Mouse (Mus musculus) spleen, adult 2 months (tissue): ENCODE data around the gene Etv4. TPM values are rescaled to one million over a fixed set of nuclear protein-coding genes. Genes with fewer than 3 reads are reported as not detected.

Source experiments
- DNase-seq, 2 experiments: peaks; one replicate each; pipeline versions ENCODE4 v3.0.0 to v3.0.0-alpha.2; 2012 to 2021; ENCODE audit warnings: low spot score in 2 of 2, low read depth in 1 of 2
- H3K27ac ChIP-seq: fragments of 200-500 bp; 2 replicates; pipeline ENCODE4 v1.5.1; 2012; ENCODE audit warnings: low read length, inconsistent platforms; ENCODE audit not compliant: insufficient read depth
- H3K27me3 ChIP-seq: fragments of 200-500 bp; 2 replicates; pipeline ENCODE4 v1.6.1; 2012; ENCODE audit warnings: mild to moderate bottlenecking, moderate library complexity, low read length, inconsistent platforms; ENCODE audit not compliant: control insufficient read depth, insufficient read depth
- H3K36me3 ChIP-seq: fragments of 200-500 bp; 2 replicates; pipeline ENCODE4 v1.6.1; 2012; ENCODE audit warnings: mild to moderate bottlenecking, low read length, inconsistent platforms; ENCODE audit not compliant: control insufficient read depth, insufficient read depth
- H3K4me1 ChIP-seq: fragments of 200-500 bp; 2 replicates; pipeline ENCODE4 v1.6.1; 2011; ENCODE audit warnings: inconsistent platforms; ENCODE audit not compliant: control insufficient read depth, insufficient read depth, insufficient read length
- H3K4me3 ChIP-seq: fragments of 200-500 bp; 2 replicates; pipeline ENCODE4 v1.5.1; 2011; ENCODE audit warnings: mild to moderate bottlenecking, inconsistent platforms; ENCODE audit not compliant: insufficient read depth, insufficient read length; ENCODE audit errors: extremely low read depth
- CTCF ChIP-seq: fragments of 200-500 bp; IDR thresholded peaks from 2 replicates; pipeline ENCODE4 v1.5.1; 2011; ENCODE audit warnings: mild to moderate bottlenecking, inconsistent platforms; ENCODE audit not compliant: insufficient read depth, insufficient read length, insufficient replicate concordance; ENCODE audit errors: extremely low read depth
- POLR2A ChIP-seq: fragments of 200-500 bp; IDR thresholded peaks from 2 replicates; pipeline ENCODE4 v1.6.1; 2011; ENCODE audit warnings: low read depth, low read length, inconsistent platforms
- WGBS: fragments of 180-500 bp; shearing (Covaris S2); methylation state at CpG from one replicate; pipeline ENCODE4 v1.1.7; 2018; 5-methylcytosine and 5-hydroxymethylcytosine counted together
- polyA plus RNA-seq: library from polyadenylated mRNA; depleted of rRNA; stranded (reverse); fragments of >200 nt; gene quantifications from 2 replicates; pipeline ENCODE4 v1.2.3, GENCODE M21; 2012

Etv4 gene
- polyA plus RNA-seq, 1 experiment = 0.34 TPM

DNA sequence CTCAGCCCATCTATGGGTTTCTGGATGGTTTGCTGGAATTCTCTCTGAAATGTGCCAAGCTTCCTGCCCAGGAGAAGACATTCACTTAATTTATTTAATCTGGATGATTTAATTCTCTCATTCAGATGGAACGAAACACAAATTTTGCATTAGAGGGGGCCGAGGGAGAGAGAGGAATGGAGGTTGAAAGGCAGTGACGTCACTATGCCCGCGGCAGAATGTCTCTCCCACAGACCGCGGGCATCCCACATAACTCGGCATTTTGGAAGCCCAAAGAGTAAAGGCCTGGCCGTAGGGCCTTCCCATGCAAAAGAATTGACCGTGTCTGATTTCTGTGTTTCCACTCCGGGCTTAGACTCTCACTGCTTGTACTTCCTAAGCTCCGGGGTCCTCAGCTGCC, 21.6 kb upstream of the Etv4 start:
- no peaks in the 10 kb centered on the region for H3K4me1 ChIP-seq
- no peaks in the 10 kb centered on the region for H3K36me3 ChIP-seq
- H3K4me3 ChIP-seq = no peak overlapping the region
- no peak for DNase-seq
- H3K27ac ChIP-seq = no peak overlapping the region
- 0 out of 2 replicates have a peak, but pooled peaks cover 2% of the 10 kb centered on the region for H3K27me3 ChIP-seq
- no peak for TF ChIP-seq CTCF
- no peak for TF ChIP-seq POLR2A
- WGBS = 69% methylated on average over 12 of the region's 12 CpGs

DNA sequence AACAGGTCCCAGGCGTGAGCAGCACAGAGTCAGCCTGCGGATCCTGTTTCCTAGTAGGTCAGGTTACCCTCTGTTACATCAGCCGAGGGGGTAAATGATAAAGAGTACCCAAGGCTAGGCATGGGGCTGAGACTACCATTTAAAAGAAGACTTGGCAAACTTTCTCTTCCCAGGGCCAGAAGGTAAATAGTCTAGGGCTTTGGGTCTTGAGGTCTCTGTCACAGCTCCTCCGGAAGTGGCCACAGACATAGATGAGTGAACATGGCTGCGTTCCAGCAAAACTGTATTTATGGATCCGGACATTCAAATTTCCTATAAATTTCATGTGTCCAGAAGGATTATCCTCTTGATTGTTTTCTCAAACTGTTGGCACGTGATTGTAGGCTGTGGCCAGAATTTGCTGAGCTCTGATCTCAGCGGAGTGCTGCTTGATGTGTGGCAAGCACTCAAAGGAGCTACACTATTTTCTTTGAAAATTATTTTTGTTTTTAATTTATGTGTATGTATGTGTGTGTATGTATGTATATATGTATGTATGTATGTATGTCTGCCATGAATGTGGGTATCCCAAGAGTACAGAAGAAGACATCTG, 20.0 kb upstream of the Etv4 start:
- H3K4me3 ChIP-seq = no peak overlapping the region
- H3K27ac ChIP-seq = no peak overlapping the region
- TF ChIP-seq CTCF (no peak), POLR2A (no peak)
- no peaks in the 10 kb centered on the region for H3K36me3 ChIP-seq
- WGBS = 87% methylated on average over 8 of the region's 8 CpGs
- no peak for DNase-seq
- 0 out of 2 replicates have a peak, but pooled peaks cover 2% of the 10 kb centered on the region for H3K27me3 ChIP-seq
- no peaks in the 10 kb centered on the region for H3K4me1 ChIP-seq

DNA sequence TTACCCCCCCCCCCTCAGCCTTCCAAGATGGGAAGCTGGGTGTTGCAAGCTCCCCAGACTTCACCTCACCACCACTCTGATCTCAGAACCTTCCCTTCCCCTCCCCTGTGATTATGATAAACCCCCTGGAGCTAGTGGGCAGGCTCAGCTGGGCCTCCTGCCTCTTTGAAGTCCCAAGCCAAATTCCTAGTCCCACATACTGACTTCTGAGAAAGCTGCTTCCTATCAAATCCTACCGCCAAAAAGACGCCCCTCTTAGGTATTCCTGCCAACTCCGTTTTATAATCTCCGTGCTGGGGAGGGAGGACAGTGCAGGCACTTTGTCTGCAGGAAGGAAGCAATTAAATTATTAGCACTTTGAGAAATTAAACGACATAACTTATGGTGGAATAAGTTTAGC, 16.2 kb upstream of the Etv4 start:
- no peaks in the 10 kb centered on the region for H3K4me1 ChIP-seq
- no peak for DNase-seq
- 0 out of 2 replicates have a peak, but pooled peaks cover 2% of the 10 kb centered on the region for H3K27me3 ChIP-seq
- 20% methylated on average over 5 of the region's 5 CpGs for WGBS
- no peak overlapping the region for H3K27ac ChIP-seq
- H3K36me3 ChIP-seq = no peaks in the 10 kb centered on the region
- TF ChIP-seq CTCF = no peak
- TF ChIP-seq POLR2A = no peak
- H3K4me3 ChIP-seq = no peak overlapping the region

DNA sequence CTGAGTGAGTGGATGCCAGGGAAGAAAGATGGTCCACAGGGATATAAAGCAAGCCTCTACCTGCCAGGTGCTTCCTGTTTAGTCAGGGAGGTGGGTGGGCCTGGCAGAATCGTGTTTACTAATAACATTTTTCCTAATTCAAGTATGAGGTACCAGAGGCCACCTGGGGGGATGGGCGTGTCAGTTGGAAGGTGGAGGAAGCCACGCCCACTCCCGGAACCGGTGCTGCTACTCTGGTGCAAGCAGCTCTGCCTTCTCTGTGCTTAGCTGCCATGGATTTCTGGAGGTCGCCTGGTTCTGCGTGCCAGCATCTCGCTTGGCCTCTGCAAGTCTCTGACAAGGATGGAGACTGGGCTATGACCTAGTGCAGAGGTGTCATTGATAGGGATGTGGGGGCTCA, 12.9 kb upstream of the Etv4 start:
- H3K4me1 ChIP-seq = no peaks in the 10 kb centered on the region
- no peak overlapping the region for H3K4me3 ChIP-seq
- TF ChIP-seq CTCF (no peak), POLR2A (no peak)
- 52% methylated on average over 8 of the region's 8 CpGs for WGBS
- no peak for DNase-seq
- no peak overlapping the region for H3K27ac ChIP-seq
- peaks cover 3% of the 10 kb centered on the region; the same call in 1 of the 2 replicates for H3K27me3 ChIP-seq
- H3K36me3 ChIP-seq = no peaks in the 10 kb centered on the region

DNA sequence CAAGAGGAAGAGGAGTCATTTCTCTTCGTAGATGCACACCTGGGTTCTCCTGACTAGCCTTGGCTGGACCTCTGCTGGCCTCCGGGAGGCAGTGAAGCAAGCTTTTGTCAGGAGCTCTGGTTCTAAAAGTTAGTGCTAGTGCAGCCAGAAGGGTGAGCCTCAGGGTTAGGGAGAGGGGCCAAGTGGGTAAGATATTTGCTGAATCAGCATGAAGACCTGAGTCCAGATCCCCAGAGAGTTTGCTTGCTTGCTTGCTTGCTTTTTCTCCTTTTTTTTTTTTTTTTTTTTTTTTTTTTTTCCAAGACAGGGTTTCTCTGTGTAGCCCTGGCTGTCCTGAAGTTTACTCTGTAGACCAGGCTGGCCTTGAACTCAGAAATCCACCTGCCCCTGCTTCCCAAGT, 12.2 kb upstream of the Etv4 start:
- no peak for DNase-seq
- WGBS = 83% methylated on average over 2 of the region's 2 CpGs
- Histone ChIP-seq H3K4me3 (no peak overlapping the region), H3K27ac (no peak overlapping the region), H3K36me3 (no peaks in the 10 kb centered on the region), H3K4me1 (no peaks in the 10 kb centered on the region), H3K27me3 (peaks cover 2% of the 10 kb centered on the region; the same call in 1 of the 2 replicates)
- TF ChIP-seq POLR2A (no peak), CTCF (no peak)

DNA sequence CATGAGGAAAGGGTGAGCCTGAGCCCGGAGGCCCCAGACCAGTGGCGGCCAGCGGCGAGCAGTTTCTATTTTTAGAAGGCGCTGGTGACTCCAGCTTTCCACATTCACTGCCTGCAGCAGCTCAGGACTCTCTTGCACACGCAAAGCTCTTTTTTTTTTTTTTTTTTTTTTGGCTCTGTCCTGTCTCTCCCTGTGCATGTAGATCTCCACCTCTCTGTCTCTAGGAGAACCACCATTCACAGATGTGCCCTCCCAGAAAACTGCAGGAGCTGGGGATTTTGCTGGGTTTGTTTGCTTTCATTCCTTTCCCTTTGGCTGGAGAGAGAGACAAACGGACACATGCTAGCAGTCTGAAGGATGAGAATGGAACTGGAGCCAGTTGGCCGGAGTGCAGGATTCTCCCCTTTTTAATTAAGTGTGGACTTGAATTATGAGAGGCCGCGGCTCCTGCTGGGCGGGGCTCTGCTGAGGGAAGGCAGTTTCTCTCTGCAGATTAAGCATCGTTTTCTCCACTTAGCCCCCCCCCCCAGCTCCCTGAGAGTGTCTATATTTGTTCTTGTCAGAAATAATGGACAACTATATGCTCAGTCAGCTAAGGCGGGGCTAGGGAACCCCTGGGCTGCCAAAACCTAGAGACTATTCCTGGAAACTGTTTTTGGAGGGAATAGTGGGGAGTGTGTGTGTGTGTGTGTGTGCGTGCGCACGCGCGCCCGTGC, 5.8 kb upstream of the Etv4 start:
- TF ChIP-seq POLR2A (no peak), CTCF (no peak)
- WGBS = 48% methylated on average over 19 of the region's 19 CpGs
- H3K27ac ChIP-seq = no peak overlapping the region
- DNase-seq = no peak
- peaks cover 10% of the 10 kb centered on the region for H3K27me3 ChIP-seq
- no peak overlapping the region for H3K4me3 ChIP-seq
- no peaks in the 10 kb centered on the region for H3K36me3 ChIP-seq
- no peaks in the 10 kb centered on the region for H3K4me1 ChIP-seq

DNA sequence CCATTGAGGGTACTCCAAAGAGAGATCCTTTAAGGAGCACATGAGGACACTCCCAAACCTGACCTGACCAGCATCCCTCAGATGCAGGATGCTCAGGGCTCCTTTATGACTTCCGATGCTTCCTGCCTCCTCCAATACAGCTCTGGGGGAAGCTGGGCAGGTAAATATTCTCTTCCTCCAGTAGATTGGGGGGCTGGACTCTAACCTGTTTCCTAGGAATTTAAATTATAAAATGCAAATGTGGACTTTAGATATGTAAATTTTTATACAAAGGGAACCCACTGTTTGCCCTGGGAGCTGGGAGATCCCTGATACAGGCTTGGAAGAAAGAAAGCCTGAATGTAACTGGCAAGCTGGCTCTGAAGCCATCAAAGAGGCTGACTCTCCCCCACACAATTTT, 2.3 kb upstream of the Etv4 start:
- 91% methylated on average over 1 of the region's 1 CpGs for WGBS
- no peak overlapping the region for H3K4me3 ChIP-seq

More for the DNA sequence above, 2.3 kb upstream of the Etv4 start:
- DNase-seq = no peak
- Histone ChIP-seq H3K36me3 (no peaks in the 10 kb centered on the region), H3K27ac (no peak overlapping the region), H3K4me1 (peaks cover 7% of the 10 kb centered on the region; the same call in 1 of the 2 replicates), H3K27me3 (peaks cover 21% of the 10 kb centered on the region)
- TF ChIP-seq CTCF = no peak
- TF ChIP-seq POLR2A = no peak
